Mouse (Mus musculus) forebrain, embryonic 16.5 days (tissue): ENCODE measurements around the gene Hps5. TPM values are rescaled to one million over a fixed set of nuclear protein-coding genes. Genes with fewer than 3 reads are reported as not detected.

Experiments used
- ATAC-seq: fragments of 200-750 bp; cut with Nextera tagmentation; 2 replicates; pipeline ENCODE4 v1.8.0; 2017; ENCODE audit warnings: mild to moderate bottlenecking, moderate library complexity
- H3K27ac ChIP-seq: fragments of 300-500 bp; sonication (generic); 2 replicates; pipeline ENCODE4 v1.5.1; 2014; ENCODE audit warnings: low read length, control low read depth
- H3K27me3 ChIP-seq: fragments of 300-500 bp; sonication (generic); replicated peaks from 2 replicates; pipeline ENCODE4 v1.6.1; 2014; ENCODE audit warnings: low read length; ENCODE audit not compliant: control insufficient read depth, insufficient read depth
- H3K36me3 ChIP-seq: fragments of 300-500 bp; sonication (generic); 2 replicates; pipeline ENCODE4 v1.6.1; 2014; ENCODE audit not compliant: control insufficient read depth, insufficient read depth
- H3K4me1 ChIP-seq: fragments of 300-500 bp; sonication (generic); replicated peaks from 2 replicates; pipeline ENCODE4 v1.6.1; 2014; ENCODE audit warnings: low read length; ENCODE audit not compliant: control insufficient read depth, insufficient read depth
- H3K4me2 ChIP-seq: fragments of 300-500 bp; sonication (generic); 2 replicates; pipeline ENCODE4 v1.6.1; 2014; ENCODE audit warnings: mild to moderate bottlenecking, low read length, control low read depth
- H3K4me3 ChIP-seq: fragments of 300-500 bp; sonication (generic); replicated peaks from 2 replicates; pipeline ENCODE4 v1.5.1; 2014; ENCODE audit warnings: mild to moderate bottlenecking, low read length, control low read depth
- H3K9ac ChIP-seq: fragments of 300-500 bp; sonication (generic); replicated peaks from 2 replicates; pipeline ENCODE4 v1.6.1; 2014; ENCODE audit warnings: low read depth, low read length, control low read depth
- H3K9me3 ChIP-seq: fragments of 300-500 bp; sonication (generic); 2 replicates; pipeline ENCODE4 v1.6.1; 2016; ENCODE audit warnings: low read length; ENCODE audit not compliant: control insufficient read depth
- WGBS: fragments of 180-500 bp; shearing (Covaris S2); extraction: QIAGEN DNeasy Blood & Tissue Kit; methylation state at CpG from one replicate; pipeline ENCODE4 v1.1.7; 2014; 5-methylcytosine and 5-hydroxymethylcytosine counted together
- polyA plus RNA-seq: library from polyadenylated mRNA; unstranded; fragments of >200 nt; fragmentation: Nextera tagmentation; extraction: Ambion mirVana; gene quantifications from 2 replicates; pipeline ENCODE4 v1.2.1, GENCODE M21; 2015

Hps5 gene
- polyA plus RNA-seq, 1 experiment from 2014 or later, result 16.9 TPM

GRCm38 (mm10) chr7:46793871-46794270, 2.0 kb downstream of the Hps5 start:
- H3K27me3 ChIP-seq, result no peaks in the 10 kb centered on the region
- H3K9me3 ChIP-seq, result no peaks in the 10 kb centered on the region
- H3K36me3 ChIP-seq, result peaks cover 7% of the 10 kb centered on the region
- no peak overlapping the region for H3K27ac ChIP-seq
- peaks cover 20% of the 10 kb centered on the region for H3K4me1 ChIP-seq
- H3K9ac ChIP-seq, result no peak overlapping the region
- no peak overlapping the region for H3K4me2 ChIP-seq
- ATAC-seq, result no peak
- 85% methylated on average over 4 of the region's 4 CpGs for WGBS
- no peak overlapping the region for H3K4me3 ChIP-seq

DNA sequence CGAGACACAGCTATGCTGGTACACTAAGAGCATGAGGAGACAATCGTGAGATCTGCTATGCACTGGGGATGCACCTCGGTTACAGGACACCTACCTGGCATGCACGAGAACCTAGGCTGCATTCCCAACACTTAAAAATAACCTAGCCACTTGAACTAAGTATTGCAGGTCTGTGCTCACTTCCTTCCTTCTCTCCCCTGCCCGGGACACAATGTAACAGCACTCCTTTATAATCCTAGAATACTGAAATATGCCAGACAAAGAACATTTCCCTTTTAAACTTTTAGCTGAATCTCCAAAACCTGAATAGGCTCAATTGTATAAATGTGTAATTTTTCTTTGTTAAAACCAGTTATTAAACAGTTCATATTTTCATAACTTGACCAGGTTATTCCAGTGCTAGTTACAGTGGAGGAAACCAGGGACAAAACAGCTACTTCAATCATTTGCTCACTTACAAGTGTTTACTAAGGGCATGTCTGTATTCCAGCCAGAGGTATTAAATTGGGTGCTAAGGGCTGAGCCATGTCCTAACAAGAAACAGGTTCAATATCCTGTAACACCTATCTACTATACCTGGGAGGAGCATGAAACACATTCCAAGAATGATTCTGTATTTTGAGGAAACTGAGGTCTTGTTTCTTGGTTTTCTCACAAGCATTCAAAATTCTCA, 6.6 kb downstream of the Hps5 start:
- Histone ChIP-seq H3K27ac (no peak overlapping the region), H3K36me3 (peaks cover 29% of the 10 kb centered on the region)
- no peak for ATAC-seq

DNA sequence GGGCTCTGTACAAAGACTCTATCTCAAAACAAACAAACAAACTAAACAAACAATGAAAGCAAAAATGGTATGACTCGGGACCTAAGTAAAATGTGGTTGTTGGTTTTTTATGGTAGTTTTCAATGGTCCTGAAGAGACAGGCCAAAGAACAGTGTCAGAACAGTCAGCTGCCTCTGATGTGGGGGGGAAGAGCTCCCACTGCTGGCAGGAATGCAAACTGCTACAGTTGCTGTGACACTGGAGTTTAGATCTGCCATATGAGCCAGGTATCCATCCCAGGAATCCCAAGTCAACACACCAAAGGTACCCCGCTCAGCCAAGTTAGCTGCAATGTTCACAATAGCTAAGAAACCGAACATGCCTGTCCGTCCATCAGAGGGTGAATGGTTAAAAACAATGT, 25.2 kb downstream of the Hps5 start:
- ATAC-seq, result no peak
- H3K9me3 ChIP-seq, result no peaks in the 10 kb centered on the region
- H3K4me1 ChIP-seq, result no peaks in the 10 kb centered on the region
- no peak overlapping the region for H3K9ac ChIP-seq
- WGBS, result 63% methylated on average over 4 of the region's 4 CpGs
- peaks cover 39% of the 10 kb centered on the region for H3K36me3 ChIP-seq
- H3K4me2 ChIP-seq, result no peak overlapping the region
- no peak overlapping the region for H3K27ac ChIP-seq
- H3K4me3 ChIP-seq, result no peak overlapping the region
- no peaks in the 10 kb centered on the region for H3K27me3 ChIP-seq

More for the DNA sequence above, 6.6 kb downstream of the Hps5 start:
- WGBS, result 94% methylated on average over 5 of the region's 5 CpGs
- Histone ChIP-seq H3K9ac (no peak overlapping the region), H3K4me3 (no peak overlapping the region), H3K27me3 (no peaks in the 10 kb centered on the region), H3K9me3 (no peaks in the 10 kb centered on the region), H3K4me1 (peaks cover 2% of the 10 kb centered on the region; the same call in 1 of the 2 replicates), H3K4me2 (no peak overlapping the region)

DNA sequence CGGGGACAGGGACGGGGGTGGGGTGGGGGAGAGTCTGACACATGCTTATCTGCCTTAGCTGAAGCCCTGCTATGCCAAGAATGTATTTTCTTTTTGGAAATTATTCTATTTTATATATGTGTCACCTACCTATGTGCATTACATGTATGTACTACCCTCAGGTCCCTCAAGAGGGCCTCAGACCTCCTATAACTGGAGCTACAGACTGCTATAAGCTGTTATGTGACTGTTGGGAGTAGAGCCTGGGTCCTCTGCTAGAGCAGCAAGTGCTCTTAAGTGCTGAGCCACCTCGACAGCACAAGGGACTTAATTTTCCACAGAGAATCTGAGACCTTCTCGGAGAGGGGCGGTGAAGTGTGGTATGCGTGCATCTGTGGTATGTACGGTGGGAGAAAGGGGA, 27.4 kb downstream of the Hps5 start:
- Histone ChIP-seq H3K4me3 (no peak overlapping the region), H3K27ac (no peak overlapping the region), H3K9me3 (no peaks in the 10 kb centered on the region), H3K27me3 (no peaks in the 10 kb centered on the region), H3K9ac (no peak overlapping the region), H3K36me3 (peaks cover 32% of the 10 kb centered on the region), H3K4me2 (no peak overlapping the region), H3K4me1 (no peaks in the 10 kb centered on the region)
- 95% methylated on average over 7 of the region's 7 CpGs for WGBS
- ATAC-seq, result no peak

- H3K36me3 ChIP-seq, result peaks cover 25% of the 10 kb centered on the region
Observed at GRCm38 (mm10) chr7:46767371-46767770, 28.5 kb downstream of the Hps5 start.

GRCm38 (mm10) chr7:46764672-46765071, 31.2 kb downstream of the Hps5 start:
- no peak overlapping the region for H3K4me3 ChIP-seq
- H3K9ac ChIP-seq, result no peak overlapping the region
- H3K36me3 ChIP-seq, result peaks cover 18% of the 10 kb centered on the region
- no peaks in the 10 kb centered on the region for H3K27me3 ChIP-seq
- no peak overlapping the region for H3K4me2 ChIP-seq
- H3K27ac ChIP-seq, result no peak overlapping the region
- WGBS, result 67% methylated on average over 8 of the region's 8 CpGs
- ATAC-seq, result no peak
- H3K9me3 ChIP-seq, result no peaks in the 10 kb centered on the region
- H3K4me1 ChIP-seq, result no peaks in the 10 kb centered on the region

More at GRCm38 (mm10) chr7:46767371-46767770, 28.5 kb downstream of the Hps5 start:
- H3K4me2 ChIP-seq, result no peak overlapping the region
- ATAC-seq, result no peak
- H3K4me3 ChIP-seq, result no peak overlapping the region
- H3K27ac ChIP-seq, result no peak overlapping the region
- no peaks in the 10 kb centered on the region for H3K27me3 ChIP-seq
- H3K4me1 ChIP-seq, result no peaks in the 10 kb centered on the region
- no peak overlapping the region for H3K9ac ChIP-seq
- no peaks in the 10 kb centered on the region for H3K9me3 ChIP-seq

DNA sequence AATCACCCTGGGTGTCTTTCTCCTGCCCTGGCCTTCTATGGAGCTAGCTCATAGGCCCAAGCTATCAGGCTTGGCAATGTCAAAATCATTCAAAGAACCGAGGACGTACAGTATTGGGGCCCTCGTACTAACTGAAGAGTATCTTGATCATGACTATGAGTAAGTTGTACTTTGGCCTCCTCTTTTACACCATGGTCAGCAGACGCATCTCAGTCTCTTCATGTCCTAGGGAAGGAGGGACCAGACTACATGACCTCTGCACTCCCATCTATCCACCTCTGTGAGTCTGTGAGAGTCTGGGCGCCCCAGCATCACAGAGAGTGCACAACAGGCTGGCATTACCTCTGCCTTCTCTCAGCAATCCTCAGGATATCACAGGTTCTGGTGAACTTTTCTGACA, 33.3 kb downstream of the Hps5 start:
- 95% methylated on average over 5 of the region's 5 CpGs for WGBS
- Histone ChIP-seq H3K36me3 (peaks cover 4% of the 10 kb centered on the region), H3K27me3 (no peaks in the 10 kb centered on the region), H3K9ac (no peak overlapping the region), H3K4me3 (no peak overlapping the region), H3K9me3 (no peaks in the 10 kb centered on the region), H3K4me2 (no peak overlapping the region), H3K4me1 (no peaks in the 10 kb centered on the region), H3K27ac (no peak overlapping the region)
- ATAC-seq, result no peak

DNA sequence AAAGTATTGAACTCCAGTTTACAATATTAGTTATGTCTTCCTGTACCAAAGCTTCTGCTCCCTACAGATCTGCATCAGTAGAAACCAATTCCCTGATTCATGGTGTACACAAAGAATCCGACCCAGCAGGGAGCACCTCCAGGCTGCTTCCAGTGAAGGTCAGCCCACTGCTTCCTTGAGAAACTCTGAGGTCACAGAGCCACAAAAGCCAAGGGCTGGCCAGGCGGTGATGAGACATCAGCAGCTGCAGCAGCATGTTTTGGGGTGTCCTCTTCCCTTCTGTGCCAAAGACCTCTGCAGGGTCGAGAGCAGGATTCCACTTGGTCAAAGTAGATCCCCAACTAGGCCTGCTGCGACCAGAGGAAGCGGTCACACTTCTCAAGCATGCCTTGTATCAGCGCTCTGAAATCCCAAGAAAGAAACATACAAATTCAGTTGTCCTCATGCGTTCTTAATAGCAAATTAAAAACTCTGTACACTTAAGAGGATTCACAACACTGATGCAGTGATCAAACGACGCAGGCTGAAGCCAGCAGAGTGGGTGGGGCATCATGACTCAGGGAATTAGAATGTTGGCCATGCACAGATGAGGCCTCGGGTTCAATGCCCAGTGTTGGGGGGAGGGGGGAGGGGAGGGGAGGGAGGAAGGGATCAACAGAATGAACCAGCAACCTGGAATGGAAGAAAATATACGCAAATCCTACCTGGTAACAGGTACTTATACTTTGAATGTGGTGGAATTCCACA, 34.6 kb downstream of the Hps5 start:
- H3K4me1 ChIP-seq, result no peaks in the 10 kb centered on the region
- no peak overlapping the region for H3K27ac ChIP-seq
- no peak overlapping the region for H3K4me2 ChIP-seq
- 72% methylated on average over 11 of the region's 11 CpGs for WGBS
- no peak overlapping the region for H3K4me3 ChIP-seq
- no peak for ATAC-seq
- no peaks in the 10 kb centered on the region for H3K27me3 ChIP-seq
- no peak overlapping the region for H3K9ac ChIP-seq
- H3K9me3 ChIP-seq, result no peaks in the 10 kb centered on the region
- peaks cover 4% of the 10 kb centered on the region for H3K36me3 ChIP-seq

- no peak for ATAC-seq
- H3K4me2 ChIP-seq, result no peak within 1 kb of the TSS
- H3K36me3 ChIP-seq, result no peaks in the 10 kb centered on the region
- no peak within 1 kb of the TSS for H3K27ac ChIP-seq
- H3K4me3 ChIP-seq, result no peak within 1 kb of the TSS
- H3K4me1 ChIP-seq, result no peaks in the 10 kb centered on the region
- no peak within 1 kb of the TSS for H3K9ac ChIP-seq
- H3K9me3 ChIP-seq, result no peaks in the 10 kb centered on the region
- no peaks in the 10 kb centered on the region for H3K27me3 ChIP-seq
- WGBS, result 80% methylated on average over 3 of the region's 3 CpGs
Observed at GRCm38 (mm10) chr7:46751490-46751889, 44.4 kb downstream of the Hps5 start, which contains the start of gene Saa2. Saa2 (plus strand) TSS chr7:46751790.
